ENCODE assay signal across 9 mouse cellular contexts in the genomic region with DNA sequence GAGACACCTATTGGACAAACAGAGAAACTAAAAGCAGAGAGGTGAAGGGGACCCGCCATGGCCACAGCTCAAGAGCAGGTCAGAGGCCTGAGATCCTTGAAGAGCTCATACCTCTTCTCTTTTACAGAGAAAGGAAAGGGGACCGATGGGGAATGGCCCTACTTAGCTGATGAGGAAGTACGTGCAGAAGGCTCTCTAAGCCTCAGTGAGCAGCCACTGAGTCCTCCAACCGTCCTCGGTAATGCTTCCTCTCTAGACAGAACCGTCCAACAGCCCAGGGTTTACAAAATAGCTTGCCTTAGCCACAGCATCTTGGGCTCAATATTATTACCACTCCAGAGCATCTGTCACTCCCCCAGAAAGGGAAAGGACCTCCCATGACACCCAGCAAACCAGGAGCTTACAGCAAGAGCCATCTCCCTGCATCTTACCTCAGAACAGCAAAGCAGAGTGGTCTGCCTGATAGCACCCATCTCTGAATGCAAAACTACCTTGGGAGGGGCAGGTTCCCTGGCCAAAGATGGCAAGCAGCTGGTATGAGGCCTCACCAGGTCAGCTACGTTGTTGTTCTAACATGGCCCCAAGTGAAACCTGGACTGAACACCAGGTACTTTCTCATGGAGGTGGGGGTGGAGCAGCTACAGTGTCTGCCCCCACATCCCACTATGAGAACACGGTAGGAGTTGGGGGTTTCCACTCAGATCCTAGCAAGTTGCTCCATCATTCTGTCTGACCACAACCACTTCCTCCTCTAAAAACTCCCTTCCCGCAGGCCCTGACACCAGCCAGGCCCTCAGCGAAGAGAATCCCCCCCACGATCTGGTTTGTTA. TPM values are rescaled to one million over a fixed set of nuclear protein-coding genes. Genes with fewer than 3 reads are reported as not detected.
A peak's percentile ranks its signal among the peaks of the same experiment; 100 is the strongest.
DNase-seq lines count a peak whose midpoint lies in the region; ATAC-seq and TF ChIP-seq lines count a peak whose summit lies in the region.
"Had no signal": no experiment of that assay in that cellular context is flagged by ENCODE, and none has a peak within 500 bp of the region (broad histone marks: within the 10 kb centered on the region; RNA-seq: fewer than 3 reads in every experiment).

No protein-coding gene starts in this region.

- peaks cover 32% of the 10 kb centered on the region for H3K4me1 ChIP-seq in kidney, embryonic 15.5 days
- H3K4me1 ChIP-seq in liver, embryonic 14.5 days (replicated peaks; ENCODE audit: control insufficient read depth in 2 of 2, insufficient read depth in 2 of 2, low read length in 1 of 2), result peaks cover 0 to 23% of the 10 kb centered on the region in 2 experiments; a peak in 3 of 4 replicates
- no peaks in the 10 kb centered on the region; the same call in 1 of the 2 replicates for H3K4me1 ChIP-seq in stomach, embryonic 14.5 days (ENCODE audit: control insufficient read depth, insufficient read depth, low read length)

- TF ChIP-seq EP300 in liver, embryonic 14.5 days (IDR thresholded peaks at IDR 0.05; ENCODE audit: low read depth), result no peak

- no peak for DNase-seq in kidney, adult 8-10 months
- peak; percentile 55 for DNase-seq in NIH3T3 (ENCODE audit: low read depth)
- DNase-seq in liver, embryonic 14.5 days (ENCODE audit: low read depth in 3 of 3, low spot score in 3 of 3), result no peak
- DNase-seq in ovary, postnatal 14 days (ENCODE audit: low spot score), result no peak
- no peak for DNase-seq in adrenal gland, adult (ENCODE audit: inconsistent age in 2 of 2, low spot score in 1 of 2)
- DNase-seq: adrenal gland, adult 8-10 months had no signal

- no peaks in the 10 kb centered on the region for H3K9me3 ChIP-seq in kidney, embryonic 15.5 days (replicated peaks)
- H3K9me3 ChIP-seq in liver, embryonic 14.5 days (ENCODE audit: control insufficient read depth, low read length), result no peaks in the 10 kb centered on the region
- no peaks in the 10 kb centered on the region for H3K9me3 ChIP-seq in stomach, embryonic 14.5 days (ENCODE audit: control insufficient read depth, low read depth, low read length)

- no peak overlapping the region for H3K4me3 ChIP-seq in kidney, embryonic 15.5 days (replicated peaks)
- H3K4me3 ChIP-seq in liver, embryonic 14.5 days (ENCODE audit: insufficient read depth in 1 of 2, low read depth in 2 of 2, low read length in 2 of 2), result no peak overlapping the region
- no peak overlapping the region for H3K4me3 ChIP-seq in stomach, embryonic 14.5 days (ENCODE audit: low read depth, low read length)

- TF ChIP-seq CTCF in liver, embryonic 14.5 days (IDR thresholded peaks at IDR 0.05; ENCODE audit: low read depth), result no peak

- 62% methylated on average over 11 of the region's 11 CpGs for WGBS in kidney, embryonic 15.5 days
- WGBS in liver, embryonic 14.5 days (ENCODE audit: insufficient replicate concordance), result 15% methylated on average over 11 of the region's 11 CpGs
- WGBS in stomach, embryonic 14.5 days, result 66% methylated on average over 11 of the region's 11 CpGs

- no peak for ATAC-seq in kidney, embryonic 15.5 days (replicated peaks; ENCODE audit: low FRiP score)
- peak; percentile 15; the same call in 1 of the 2 replicates for ATAC-seq in liver, embryonic 14.5 days (ENCODE audit: insufficient read depth)
- no peak for ATAC-seq in stomach, embryonic 14.5 days (ENCODE audit: insufficient number of reproducible peaks, insufficient read depth, low FRiP score, low read depth)
- no peak for ATAC-seq in frontal cortex, adult (ENCODE audit: low TSS enrichment)

- peak overlapping the region; percentile 67 for H3K27ac ChIP-seq in kidney, embryonic 15.5 days
- no peak overlapping the region for H3K27ac ChIP-seq in liver, embryonic 14.5 days
- H3K27ac ChIP-seq in stomach, embryonic 14.5 days (ENCODE audit: low read length), result no peak overlapping the region

- no peak overlapping the region for H3K9ac ChIP-seq in kidney, embryonic 15.5 days
- no peak overlapping the region for H3K9ac ChIP-seq in liver, embryonic 14.5 days (replicated peaks)
- H3K9ac ChIP-seq in stomach, embryonic 14.5 days (replicated peaks; ENCODE audit: low read depth, low read length), result no peak overlapping the region

- no peaks in the 10 kb centered on the region for H3K36me3 ChIP-seq in kidney, embryonic 15.5 days
- no peaks in the 10 kb centered on the region for H3K36me3 ChIP-seq in liver, embryonic 14.5 days (replicated peaks; ENCODE audit: control insufficient read depth, insufficient read depth, low read depth)
- no peaks in the 10 kb centered on the region for H3K36me3 ChIP-seq in stomach, embryonic 14.5 days (ENCODE audit: control insufficient read depth, insufficient read depth, low read length)

- H3K27me3 ChIP-seq in kidney, embryonic 15.5 days, result no peaks in the 10 kb centered on the region
- H3K27me3 ChIP-seq in liver, embryonic 14.5 days (ENCODE audit: control insufficient read depth, insufficient read depth, low read length), result no peaks in the 10 kb centered on the region; the same call in none of the 2 replicates
- no peaks in the 10 kb centered on the region for H3K27me3 ChIP-seq in stomach, embryonic 14.5 days (ENCODE audit: control insufficient read depth, insufficient read depth, low read length)

- H3K4me2 ChIP-seq in kidney, embryonic 15.5 days, result no peak overlapping the region
- no peak overlapping the region; the same call in 1 of the 2 replicates for H3K4me2 ChIP-seq in liver, embryonic 14.5 days (ENCODE audit: low read depth)
- 0 out of 2 replicates have a peak overlapping the region, but pooled peaks have one; percentile 21 for H3K4me2 ChIP-seq in stomach, embryonic 14.5 days (replicated peaks; ENCODE audit: low read depth, low read length)

RNA-seq across cellular contexts. Expression of a gene that starts 25.7 kb away (rescaled TPM):
- 7.1 TPM in 2 replicates for polyA plus RNA-seq in kidney, embryonic 15.5 days (2015; fragmentation: Nextera tagmentation; extraction: Ambion mirVana)
- 9.5 and 11.2 TPM in 2 replicates for polyA plus RNA-seq in liver, embryonic 14.5 days (2012; rRNA removed)
- 4.0 and 4.3 TPM in 2 replicates for polyA plus RNA-seq in liver, embryonic 14.5 days (2014; fragmentation: Nextera tagmentation; extraction: Ambion mirVana)
- 6.9 and 7.2 TPM in 2 replicates for polyA plus RNA-seq in stomach, embryonic 14.5 days (2014; fragmentation: Nextera tagmentation; extraction: Ambion mirVana)

RNA-seq across cellular contexts. Expression of a gene that starts 40.6 kb away (rescaled TPM):
- polyA plus RNA-seq in kidney, embryonic 15.5 days (2015; fragmentation: Nextera tagmentation; extraction: Ambion mirVana), result 224 and 231 TPM in 2 replicates
- 44.6 and 68.3 TPM in 2 replicates for polyA plus RNA-seq in liver, embryonic 14.5 days (2012; rRNA removed)
- 94.0 and 101 TPM in 2 replicates for polyA plus RNA-seq in liver, embryonic 14.5 days (2014; fragmentation: Nextera tagmentation; extraction: Ambion mirVana)
- polyA plus RNA-seq in stomach, embryonic 14.5 days (2014; fragmentation: Nextera tagmentation; extraction: Ambion mirVana), result 123 and 127 TPM in 2 replicates
